Mouse (Mus musculus): ENCODE data around the gene Egln2. TPM values are rescaled to one million over a fixed set of nuclear protein-coding genes. Genes with fewer than 3 reads are reported as not detected.

Egln2 gene
- polyA plus RNA-seq, 1 experiment, result 84.9 TPM

- no peak for TF ChIP-seq POLR2A (IDR thresholded peaks at IDR 0.05; ENCODE audit: low read depth, low read length)
- H3K27me3 ChIP-seq (replicated peaks; ENCODE audit: control insufficient read depth, insufficient read depth, low read length), result no peaks in the 10 kb centered on the region
- no peak overlapping the region for H3K27ac ChIP-seq (ENCODE audit: insufficient read depth, low read depth, low read length)
- DNase-seq, result peak; percentile 74
- no peaks in the 10 kb centered on the region for H3K36me3 ChIP-seq (ENCODE audit: control insufficient read depth, insufficient read depth, low read length)
- no peak overlapping the region for H3K4me3 ChIP-seq (ENCODE audit: insufficient read depth, low read depth, low read length)
- peaks cover 11% of the 10 kb centered on the region; the same call in 1 of the 2 replicates for H3K4me1 ChIP-seq (ENCODE audit: control insufficient read depth, insufficient read depth, low read length)
- 42% methylated on average over 12 of the region's 12 CpGs for WGBS
Measured at GRCm38 (mm10) chr7:27133156-27133555, 33.4 kb downstream of the Egln2 start.

- H3K4me3 ChIP-seq (ENCODE audit: insufficient read depth, low read depth, low read length), result no peak overlapping the region
- H3K4me1 ChIP-seq (ENCODE audit: control insufficient read depth, insufficient read depth, low read length), result peaks cover 11% of the 10 kb centered on the region; the same call in 1 of the 2 replicates
- 9% methylated on average over 10 of the region's 10 CpGs for WGBS
Measured at GRCm38 (mm10) chr7:27132588-27132987, 34.0 kb downstream of the Egln2 start.

DNA sequence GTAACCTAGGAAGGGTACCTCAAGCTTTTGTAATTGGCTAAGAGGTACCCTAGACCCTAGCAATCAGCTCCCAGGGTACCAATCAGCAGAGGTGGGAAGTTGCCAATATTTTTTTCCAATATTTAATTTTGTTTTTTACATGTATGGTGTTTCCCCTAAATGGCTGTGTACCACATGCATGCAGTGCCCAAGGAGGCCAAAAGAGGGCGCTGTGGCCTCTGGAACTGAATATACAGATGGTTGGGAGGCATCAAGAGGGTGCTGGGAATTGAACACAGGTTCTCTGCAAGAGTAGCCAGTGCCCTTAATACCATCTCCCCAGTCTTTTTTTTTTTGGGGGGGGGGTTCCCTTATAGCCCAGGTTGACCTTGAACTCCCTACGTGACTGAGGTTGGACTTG, 35.2 kb downstream of the Egln2 start:
- Histone ChIP-seq H3K4me3 (ENCODE audit: insufficient read depth, low read depth, low read length) (no peak overlapping the region), H3K36me3 (ENCODE audit: control insufficient read depth, insufficient read depth, low read length) (no peaks in the 10 kb centered on the region), H3K4me1 (ENCODE audit: control insufficient read depth, insufficient read depth, low read length) (peaks cover 11% of the 10 kb centered on the region; the same call in 1 of the 2 replicates), H3K27ac (ENCODE audit: insufficient read depth, low read depth, low read length) (no peak overlapping the region), H3K27me3 (replicated peaks; ENCODE audit: control insufficient read depth, insufficient read depth, low read length) (no peaks in the 10 kb centered on the region)
- TF ChIP-seq POLR2A (IDR thresholded peaks at IDR 0.05; ENCODE audit: low read depth, low read length), result no peak
- peak; percentile 30; the same call in 1 of the 2 replicates for TF ChIP-seq CTCF (conservative IDR thresholded peaks at IDR 0.05; ENCODE audit: insufficient read depth, insufficient read length, low read depth, low read length)
- WGBS, result 66% methylated on average over 2 of the region's 2 CpGs
- no peak for DNase-seq

More at GRCm38 (mm10) chr7:27132588-27132987, 34.0 kb downstream of the Egln2 start:
- H3K36me3 ChIP-seq (ENCODE audit: control insufficient read depth, insufficient read depth, low read length), result no peaks in the 10 kb centered on the region
- no peak for TF ChIP-seq POLR2A (IDR thresholded peaks at IDR 0.05; ENCODE audit: low read depth, low read length)
- TF ChIP-seq CTCF (conservative IDR thresholded peaks at IDR 0.05; ENCODE audit: insufficient read depth, insufficient read length, low read depth, low read length), result peak; percentile 30; the same call in 1 of the 2 replicates
- DNase-seq, result peak; percentile 68
- no peak overlapping the region for H3K27ac ChIP-seq (ENCODE audit: insufficient read depth, low read depth, low read length)
- no peaks in the 10 kb centered on the region for H3K27me3 ChIP-seq (replicated peaks; ENCODE audit: control insufficient read depth, insufficient read depth, low read length)

- DNase-seq, result peak; percentile 77
- 81% methylated on average over 22 of the region's 22 CpGs for WGBS
Measured at GRCm38 (mm10) chr7:27130521-27131370, 35.9 kb downstream of the Egln2 start.

DNA sequence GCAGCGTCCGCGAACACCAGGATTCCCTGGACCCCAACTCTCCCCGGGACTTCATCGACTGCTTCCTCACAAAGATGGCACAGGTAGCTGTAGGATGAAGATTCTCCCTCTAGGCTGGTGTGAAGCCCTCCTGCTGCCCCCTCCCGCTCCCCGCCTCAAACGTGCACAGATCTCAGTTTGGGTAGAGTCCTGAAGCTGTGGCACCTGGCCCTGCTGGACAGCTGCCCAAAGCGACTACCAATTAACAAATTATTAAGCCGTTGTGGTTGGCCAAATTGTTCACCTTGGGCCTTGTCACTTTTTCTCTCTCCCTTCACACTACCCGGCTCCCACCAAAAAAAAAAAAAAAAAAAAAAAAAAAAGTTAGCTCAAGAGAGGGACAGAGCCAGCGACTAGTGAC, 36.8 kb downstream of the Egln2 start:
- Histone ChIP-seq H3K27me3 (replicated peaks; ENCODE audit: control insufficient read depth, insufficient read depth, low read length) (no peaks in the 10 kb centered on the region), H3K27ac (ENCODE audit: insufficient read depth, low read depth, low read length) (peak overlapping the region; percentile 49; the same call in 1 of the 2 replicates), H3K4me3 (ENCODE audit: insufficient read depth, low read depth, low read length) (peak overlapping the region; percentile 51), H3K36me3 (ENCODE audit: control insufficient read depth, insufficient read depth, low read length) (no peaks in the 10 kb centered on the region), H3K4me1 (ENCODE audit: control insufficient read depth, insufficient read depth, low read length) (peaks cover 11% of the 10 kb centered on the region; the same call in 1 of the 2 replicates)
- DNase-seq, result peak; percentile 74
- WGBS, result 64% methylated on average over 12 of the region's 12 CpGs
- TF ChIP-seq POLR2A (IDR thresholded peaks at IDR 0.05; ENCODE audit: low read depth, low read length) (no peak), CTCF (conservative IDR thresholded peaks at IDR 0.05; ENCODE audit: insufficient read depth, insufficient read length, low read depth, low read length) (no peak)

More at GRCm38 (mm10) chr7:27130521-27131370, 35.9 kb downstream of the Egln2 start:
- H3K4me1 ChIP-seq (ENCODE audit: control insufficient read depth, insufficient read depth, low read length), result peaks cover 11% of the 10 kb centered on the region; the same call in 1 of the 2 replicates
- peak overlapping the region; percentile 49 for H3K27ac ChIP-seq (ENCODE audit: insufficient read depth, low read depth, low read length)
- peak overlapping the region; percentile 51 for H3K4me3 ChIP-seq (ENCODE audit: insufficient read depth, low read depth, low read length)
- H3K36me3 ChIP-seq (ENCODE audit: control insufficient read depth, insufficient read depth, low read length), result no peaks in the 10 kb centered on the region
- TF ChIP-seq POLR2A (IDR thresholded peaks at IDR 0.05; ENCODE audit: low read depth, low read length), result no peak
- TF ChIP-seq CTCF (conservative IDR thresholded peaks at IDR 0.05; ENCODE audit: insufficient read depth, insufficient read length, low read depth, low read length), result no peak
- no peaks in the 10 kb centered on the region for H3K27me3 ChIP-seq (replicated peaks; ENCODE audit: control insufficient read depth, insufficient read depth, low read length)

DNA sequence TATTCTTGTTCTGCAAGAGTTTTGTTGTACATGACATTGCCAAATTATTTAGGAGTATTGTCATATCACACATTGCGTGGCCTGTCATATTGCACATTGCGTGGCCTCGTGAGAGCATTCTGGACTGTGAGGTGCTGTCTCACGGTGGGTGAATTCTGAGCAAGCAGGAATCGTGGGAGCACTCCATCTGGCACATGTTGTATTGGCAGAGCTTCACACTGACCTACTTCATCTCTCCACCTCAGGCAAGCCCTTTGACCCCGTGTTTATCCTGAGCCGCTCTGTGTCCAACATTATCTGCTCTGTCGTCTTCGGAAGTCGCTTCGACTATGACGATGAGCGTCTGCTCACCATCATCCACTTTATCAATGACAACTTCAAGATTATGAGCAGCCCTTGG, 37.7 kb downstream of the Egln2 start:
- H3K4me3 ChIP-seq (ENCODE audit: insufficient read depth, low read depth, low read length), result no peak overlapping the region
- WGBS, result 66% methylated on average over 13 of the region's 13 CpGs
- no peaks in the 10 kb centered on the region for H3K36me3 ChIP-seq (ENCODE audit: control insufficient read depth, insufficient read depth, low read length)
- peaks cover 11% of the 10 kb centered on the region; the same call in 1 of the 2 replicates for H3K4me1 ChIP-seq (ENCODE audit: control insufficient read depth, insufficient read depth, low read length)
- no peaks in the 10 kb centered on the region for H3K27me3 ChIP-seq (replicated peaks; ENCODE audit: control insufficient read depth, insufficient read depth, low read length)
- no peak overlapping the region for H3K27ac ChIP-seq (ENCODE audit: insufficient read depth, low read depth, low read length)
- TF ChIP-seq POLR2A (IDR thresholded peaks at IDR 0.05; ENCODE audit: low read depth, low read length) (no peak), CTCF (conservative IDR thresholded peaks at IDR 0.05; ENCODE audit: insufficient read depth, insufficient read length, low read depth, low read length) (no peak)
- peak; percentile 62 for DNase-seq

DNA sequence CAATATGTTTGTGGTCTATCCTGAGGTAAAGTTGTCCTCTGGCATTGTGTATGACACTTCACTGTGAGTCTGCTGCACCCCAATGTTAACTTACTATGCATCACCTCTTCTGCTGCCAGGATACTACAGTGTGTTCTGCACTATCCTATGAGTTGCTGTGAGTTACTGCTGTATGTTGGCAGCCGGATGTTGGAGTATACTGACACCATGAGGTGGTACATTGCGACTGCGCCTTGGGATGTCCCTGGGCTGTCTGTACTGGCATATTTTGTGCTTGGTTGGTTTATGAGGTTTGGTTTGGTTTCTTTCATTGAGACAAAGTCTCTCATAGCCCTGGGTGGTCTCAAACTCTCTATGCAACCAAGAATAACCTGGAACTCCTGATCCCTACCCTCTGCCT, 38.4 kb downstream of the Egln2 start:
- no peaks in the 10 kb centered on the region for H3K36me3 ChIP-seq (ENCODE audit: control insufficient read depth, insufficient read depth, low read length)
- H3K27ac ChIP-seq (ENCODE audit: insufficient read depth, low read depth, low read length), result no peak overlapping the region
- H3K27me3 ChIP-seq (replicated peaks; ENCODE audit: control insufficient read depth, insufficient read depth, low read length), result no peaks in the 10 kb centered on the region
- 45% methylated on average over 3 of the region's 3 CpGs for WGBS
- no peak overlapping the region for H3K4me3 ChIP-seq (ENCODE audit: insufficient read depth, low read depth, low read length)
- peak; percentile 62 for DNase-seq
- H3K4me1 ChIP-seq (ENCODE audit: control insufficient read depth, insufficient read depth, low read length), result peaks cover 11% of the 10 kb centered on the region; the same call in 1 of the 2 replicates
- no peak for TF ChIP-seq POLR2A (IDR thresholded peaks at IDR 0.05; ENCODE audit: low read depth, low read length)
- TF ChIP-seq CTCF (conservative IDR thresholded peaks at IDR 0.05; ENCODE audit: insufficient read depth, insufficient read length, low read depth, low read length), result peak; percentile 82

Data from kidney, adult 2 months (tissue).